Mouse (Mus musculus) CH12.LX (cell line): ENCODE data around the gene Cldn14.

ENCODE experiments used
- CTCF ChIP-seq, 2 experiments: IDR thresholded peaks in 1 of 2; conservative IDR thresholded peaks in 1 of 2; 2 replicates each; pipeline ENCODE4 v1.5.1; 2011 to 2012; ENCODE audit warnings: low read depth in 2 of 2, low read length in 2 of 2, improper control_type of control experiment in 1 of 2, inconsistent platforms in 1 of 2, mild to moderate bottlenecking in 1 of 2, moderate library complexity in 1 of 2
- POLR2A ChIP-seq: IDR thresholded peaks from 2 replicates; pipeline ENCODE4 v1.6.1; 2011; ENCODE audit warnings: low read depth, mild to moderate bottlenecking, improper control_type of control experiment, low read length
- POLR2AphosphoS2 ChIP-seq: IDR thresholded peaks from 2 replicates; pipeline ENCODE4 v1.6.1; 2011; ENCODE audit warnings: low read depth, low read length, improper control_type of control experiment
- ZMIZ1 ChIP-seq: IDR thresholded peaks from 2 replicates; pipeline ENCODE4 v1.6.1; 2012; ENCODE audit warnings: low read depth, mild to moderate bottlenecking, inconsistent platforms, low read length, improper control_type of control experiment

DNA sequence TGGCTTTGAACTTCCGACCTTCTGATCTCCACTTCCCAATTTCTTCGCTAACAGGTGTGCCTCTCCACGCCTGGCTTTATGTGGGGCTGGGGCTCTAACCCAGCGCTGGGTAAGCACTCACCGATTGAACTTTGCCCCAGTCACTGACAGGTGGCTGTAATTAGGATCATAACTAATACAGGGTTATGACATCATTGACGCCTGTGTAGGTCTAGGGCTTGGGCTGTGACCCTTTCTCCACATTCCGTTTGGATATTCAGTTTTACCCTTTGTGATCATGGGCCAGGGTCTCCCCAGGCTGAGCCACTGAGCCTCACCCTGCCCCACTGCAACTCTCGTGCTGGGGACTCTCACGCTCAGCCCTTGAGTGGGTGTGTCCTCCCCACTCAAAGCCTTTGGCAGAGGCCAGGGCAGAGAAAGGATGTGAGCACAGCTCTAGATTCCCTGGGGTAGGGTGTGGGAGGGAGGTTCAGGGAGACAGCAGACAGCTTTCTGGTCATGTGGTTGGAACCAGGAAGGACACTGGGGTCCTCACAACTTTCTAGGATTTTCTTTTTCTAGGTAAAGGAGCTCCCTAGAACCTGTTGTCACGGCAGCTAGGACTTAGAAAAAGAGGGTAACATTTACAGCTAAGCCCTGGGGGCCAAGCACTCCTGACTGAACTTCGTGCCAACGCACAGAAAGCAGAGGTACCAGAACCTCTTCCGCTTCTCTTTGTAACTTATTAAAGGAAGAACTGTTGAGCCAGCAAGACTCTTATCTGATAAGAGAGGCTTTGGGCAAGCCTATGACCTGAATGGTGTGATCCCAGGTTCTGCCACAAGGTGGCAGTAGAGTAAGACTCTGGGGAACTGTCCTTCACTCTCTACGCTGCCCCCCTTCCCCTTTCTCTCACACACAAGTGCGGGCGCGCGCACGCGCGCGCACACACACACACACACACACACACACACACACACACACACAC, 90.6 kb downstream of the Cldn14 start:
- peak; percentile 93 to 98 for TF ChIP-seq CTCF (conservative IDR thresholded peaks at IDR 0.05 in 1 of 2, IDR thresholded peaks at IDR 0.05 in 1 of 2; ENCODE audit: low read depth in 2 of 2, low read length in 2 of 2)
- no peak for TF ChIP-seq ZMIZ1
- TF ChIP-seq POLR2AphosphoS2, result no peak
- no peak for TF ChIP-seq POLR2A
